Mouse (Mus musculus) lung, postnatal 0 days (tissue): ENCODE measurements around the gene Pnpla8.

Experiments
- CTCF ChIP-seq: IDR thresholded peaks from 2 replicates; pipeline ENCODE4 v1.5.1; 2016; ENCODE audit warnings: antibody characterized with exemption, mild to moderate bottlenecking
- EP300 ChIP-seq: IDR thresholded peaks from 2 replicates; pipeline ENCODE4 v1.6.1; 2016; ENCODE audit warnings: antibody characterized with exemption, mild to moderate bottlenecking, control low read depth

- TF ChIP-seq CTCF = no peak
- TF ChIP-seq EP300 = peak; percentile 71
These were observed 23.2 kb upstream of the Pnpla8 start for GRCm38 (mm10) chr12:44197873-44198525.
